Mouse (Mus musculus) kidney, adult 11 months (tissue): ENCODE results near the gene Ccdc157.
"Not testable (repeated sequence)": the region's sequence is repeated elsewhere in the genome, so short reads cannot be mapped to it uniquely, and the experiment has no call there.

Experiments
- DNase-seq: peaks from one replicate; pipeline ENCODE4 v3.0.0; 2022

The Ccdc157 gene

DNA sequence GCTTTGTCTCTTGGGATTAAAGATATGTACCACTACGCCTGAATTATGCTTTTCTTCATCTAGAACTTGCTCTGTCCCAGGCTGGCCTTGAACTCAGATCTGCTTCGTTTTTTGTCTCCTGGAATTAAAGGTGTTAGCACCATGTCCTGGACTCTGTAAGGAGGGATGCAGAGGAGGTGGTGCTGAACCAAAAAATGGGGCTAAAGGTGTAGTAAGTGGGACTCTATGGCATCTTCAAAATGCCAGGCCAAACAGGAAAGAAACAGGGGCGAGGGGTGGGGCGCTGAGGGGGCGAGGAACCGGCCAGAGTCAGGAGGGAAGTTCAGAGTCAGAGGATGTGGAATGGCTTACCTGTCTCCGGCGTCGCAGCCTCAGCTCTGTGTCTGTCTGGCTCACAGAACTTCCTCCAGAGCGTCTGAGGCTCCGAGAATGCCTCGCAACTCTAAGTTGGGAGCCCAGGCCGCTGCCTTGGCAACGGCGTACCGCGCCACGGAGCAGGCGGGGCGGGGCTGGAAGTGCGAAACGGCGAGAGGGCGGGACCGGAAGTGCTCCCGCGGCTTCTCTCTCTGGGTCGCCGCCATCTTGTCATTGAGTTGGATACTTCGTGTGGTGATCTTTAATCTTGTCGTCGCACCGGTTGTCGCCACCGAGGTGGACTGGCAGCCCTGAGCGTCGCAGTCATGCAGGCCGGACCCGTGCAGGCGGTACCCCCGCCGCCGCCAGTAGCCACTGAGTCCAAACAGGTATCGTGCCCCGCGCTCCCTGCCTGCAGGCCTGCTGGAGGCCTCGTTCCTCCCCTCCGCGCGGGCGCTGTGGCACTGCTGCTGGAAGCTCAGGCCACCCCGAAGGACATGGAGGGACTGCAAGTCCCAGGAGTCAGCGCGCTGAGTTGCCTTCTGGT, at the start of gene Ccdc157, which contains the start of gene Sf3a1:
TSS of gene Ccdc157 (minus strand) at position 486 of the 901 bp plus-strand sequence.
TSS of gene Sf3a1 (plus strand) at position 543 of the 901 bp plus-strand sequence.
- DNase-seq = peak; percentile 91

DNA sequence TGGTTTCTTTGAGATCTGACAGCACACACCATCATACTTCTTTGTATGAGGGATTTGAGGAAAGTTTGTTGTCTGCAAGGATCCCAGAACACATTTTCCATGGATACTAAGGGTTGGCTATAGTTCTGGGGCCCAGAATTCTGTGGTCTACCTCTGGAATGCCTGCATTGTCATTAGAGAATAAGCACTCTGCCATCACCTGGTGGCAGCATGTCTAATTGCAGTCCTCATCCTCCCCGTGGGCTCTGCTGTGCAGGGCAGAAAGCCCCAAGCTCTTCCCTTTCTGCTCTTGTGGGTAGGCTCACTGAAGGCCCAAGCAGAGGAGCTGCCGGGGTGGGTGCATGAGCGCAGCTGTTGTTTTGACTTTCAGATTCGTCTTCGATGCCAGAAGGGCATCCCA, 49.5 kb upstream of the Ccdc157 start:
- no peak for DNase-seq

DNA sequence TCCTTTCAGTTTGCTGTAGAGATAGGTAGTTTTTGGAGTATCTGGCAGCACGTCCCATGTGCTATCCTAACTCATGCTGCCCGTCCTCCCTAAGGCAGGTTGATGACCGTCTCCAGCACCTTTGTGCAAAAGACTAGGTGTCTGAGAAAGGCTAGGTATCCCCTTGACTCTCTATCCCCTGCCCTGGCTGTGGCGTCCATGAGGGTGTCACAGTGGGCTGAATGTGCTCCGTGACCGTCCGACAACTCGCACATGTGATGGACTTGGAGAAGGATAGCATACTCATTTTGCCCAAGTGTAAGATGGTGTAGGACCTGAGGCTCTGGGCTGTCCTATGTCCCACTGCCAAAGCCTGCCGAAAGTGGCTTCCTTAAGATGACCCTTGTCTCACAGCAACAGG, 47.6 kb upstream of the Ccdc157 start:
- no peak for DNase-seq

DNA sequence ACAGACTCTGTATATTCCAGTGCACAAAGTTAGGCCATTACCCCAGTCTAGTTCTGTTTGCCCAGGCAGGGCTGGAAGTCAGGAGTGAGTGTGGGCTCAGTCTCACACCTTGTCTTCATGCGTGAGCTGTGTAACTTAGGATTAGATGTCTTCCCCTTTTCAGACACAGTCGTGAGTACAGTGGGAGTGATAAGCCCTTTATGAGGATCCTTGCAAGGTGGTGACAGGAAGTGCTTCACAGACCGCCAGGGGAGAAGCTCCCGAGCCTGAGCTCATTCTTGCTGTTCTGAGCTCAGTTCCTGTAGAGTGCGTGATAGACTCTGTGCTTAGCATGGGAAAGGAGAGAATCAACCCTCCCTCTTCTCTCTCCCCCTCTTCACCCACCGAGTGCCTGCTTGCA, 46.5 kb upstream of the Ccdc157 start:
- DNase-seq = no peak

- no peak for DNase-seq
Observed at GRCm38 (mm10) chr11:4205951-4206350, 45.9 kb upstream of the Ccdc157 start.

DNA sequence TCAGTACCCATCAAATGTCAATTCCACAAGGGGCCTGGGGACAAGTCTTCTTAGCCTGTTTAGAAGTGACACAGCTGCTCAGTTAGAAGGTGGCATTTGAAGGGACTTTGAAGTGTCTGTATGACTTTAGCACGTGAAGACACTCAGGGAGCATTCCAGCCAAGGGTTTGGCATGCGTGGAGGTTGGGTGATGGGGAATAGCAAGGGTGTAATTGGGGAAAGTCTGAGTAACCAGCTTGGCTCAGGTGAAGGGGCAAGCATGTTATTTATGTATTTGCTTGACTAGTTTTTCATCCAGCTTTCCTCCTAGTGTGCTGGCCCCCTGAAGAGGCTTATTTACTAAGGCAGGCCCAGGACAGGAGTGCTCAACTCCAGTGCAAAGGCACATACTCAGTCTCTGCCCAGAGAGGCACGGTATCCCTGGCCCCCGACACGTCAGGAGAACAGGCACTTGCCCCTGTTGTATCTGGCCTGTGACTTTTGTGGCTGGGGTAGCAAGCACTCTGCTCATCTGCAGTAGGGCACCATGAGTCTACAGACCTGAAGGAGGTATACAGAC, 45.1 kb upstream of the Ccdc157 start:
- DNase-seq = no peak

DNA sequence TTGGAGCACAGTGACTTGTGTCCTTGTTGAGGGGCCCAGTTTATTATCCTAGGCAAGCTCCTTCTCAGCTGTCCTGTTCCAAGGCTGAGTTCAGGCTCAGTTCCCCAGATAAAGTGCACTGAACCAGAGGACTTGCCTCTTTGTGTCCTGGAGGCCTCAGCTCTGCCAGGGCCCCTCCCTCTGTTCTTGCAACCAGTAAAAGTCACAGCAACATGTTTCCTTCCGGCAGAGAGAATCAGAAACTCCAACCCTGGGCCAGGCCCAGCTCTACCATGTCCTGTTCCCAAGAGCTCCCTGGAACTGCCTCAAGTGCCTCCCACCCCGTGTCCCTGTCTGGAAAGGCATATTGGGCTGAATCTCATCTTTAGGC, 43.6 kb upstream of the Ccdc157 start:
- peak; percentile 78 for DNase-seq

DNA sequence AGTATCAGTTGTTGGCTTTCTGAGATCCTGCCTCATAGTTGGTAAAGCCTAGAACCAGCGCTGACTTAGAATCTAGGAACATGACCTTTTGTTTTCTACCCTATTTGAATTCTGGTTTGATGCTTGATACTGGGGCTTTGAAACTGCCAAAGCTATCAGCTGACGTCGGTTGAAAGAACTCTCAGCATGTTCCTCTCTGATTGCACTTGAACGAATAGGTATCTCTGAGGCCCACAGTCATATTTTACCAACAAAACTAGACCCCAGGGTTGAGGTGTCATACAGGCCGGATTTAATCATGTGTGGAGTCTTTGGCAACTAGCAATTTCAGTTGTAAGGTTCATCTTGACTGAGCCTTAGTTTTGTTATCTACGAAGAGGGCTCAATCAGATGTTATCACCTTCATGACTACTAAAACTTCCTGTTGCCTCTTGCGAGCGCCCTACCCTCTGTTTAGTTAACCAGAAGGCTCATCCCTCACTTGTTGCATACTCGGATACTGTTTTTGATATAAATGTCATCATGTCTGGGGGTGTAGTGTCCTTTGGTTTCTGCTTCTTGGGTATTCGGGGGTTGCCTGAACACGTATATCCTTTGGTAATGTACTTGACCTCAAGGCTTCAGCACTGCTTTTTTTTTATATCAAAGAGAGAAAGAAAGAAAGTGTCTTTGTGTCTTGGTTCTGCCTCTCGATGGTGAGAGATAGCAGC, 43.1 kb upstream of the Ccdc157 start:
- no peak for DNase-seq

GRCm38 (mm10) chr11:4201981-4202700, 42.0 kb upstream of the Ccdc157 start:
- no peak for DNase-seq

GRCm38 (mm10) chr11:4197691-4198090, 37.6 kb upstream of the Ccdc157 start:
- peak; percentile 95 for DNase-seq

GRCm38 (mm10) chr11:4196636-4197035, 36.5 kb upstream of the Ccdc157 start:
- DNase-seq = peak; percentile 89

- no peak for DNase-seq
Observed at GRCm38 (mm10) chr11:4195597-4196031, 35.5 kb upstream of the Ccdc157 start.

DNA sequence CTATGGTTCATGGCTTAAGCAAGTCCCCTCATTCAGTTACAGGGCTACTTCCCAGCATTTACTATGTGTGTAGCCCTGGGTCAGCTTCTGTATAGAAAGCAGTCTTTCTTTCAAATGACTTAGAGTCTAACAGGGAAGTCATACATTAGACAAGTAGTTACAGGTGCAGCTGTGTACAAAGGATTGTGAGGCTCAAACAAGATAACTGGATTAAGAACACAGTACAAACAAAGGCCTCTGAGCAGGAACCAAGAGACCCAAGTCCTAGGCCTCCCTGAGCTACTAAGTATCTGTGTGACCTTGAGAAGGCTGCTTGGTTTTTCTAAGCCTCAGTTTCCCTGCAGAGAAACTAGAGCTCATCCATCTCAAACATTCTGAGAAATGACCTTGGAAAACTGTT, 33.3 kb upstream of the Ccdc157 start:
- DNase-seq = no peak

DNA sequence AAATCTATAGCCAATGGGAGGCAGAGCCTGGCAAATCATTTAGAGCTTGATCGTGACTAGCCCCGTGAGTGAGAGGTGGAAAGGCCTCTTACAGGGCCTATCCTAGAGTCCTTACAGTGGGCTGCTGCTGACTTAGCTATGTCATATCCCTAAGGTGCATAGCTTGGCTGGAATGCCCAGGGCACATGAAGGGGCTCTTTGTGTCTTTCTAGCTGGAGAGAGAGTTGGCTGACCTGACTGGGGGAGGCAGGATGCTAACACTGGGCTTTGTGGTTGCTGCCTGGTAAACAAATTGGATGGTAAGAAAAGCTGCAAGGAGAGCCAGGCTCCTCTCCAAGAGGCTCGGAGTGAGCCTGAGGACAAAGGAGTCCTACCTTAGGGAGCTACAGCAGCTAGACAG, 32.7 kb upstream of the Ccdc157 start:
- DNase-seq = no peak

DNA sequence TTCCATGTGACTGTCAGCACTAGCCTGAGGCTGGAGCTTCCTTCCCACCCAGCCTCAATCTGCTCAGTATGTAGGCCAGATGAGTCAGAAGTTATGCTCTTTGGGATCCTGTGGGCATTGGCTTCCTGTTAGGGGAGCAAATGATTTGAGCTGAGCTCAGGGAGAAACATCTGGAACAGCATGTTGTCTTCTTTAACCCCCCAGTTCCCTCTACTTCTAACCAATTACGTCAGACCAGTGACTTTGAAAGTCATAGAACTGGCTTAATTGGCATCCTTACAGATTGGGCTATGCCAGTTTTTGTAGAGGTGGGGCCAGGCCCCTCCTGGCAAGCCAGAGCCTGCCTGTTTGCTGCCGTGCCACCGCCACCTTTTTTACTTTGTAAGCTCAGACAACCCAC, 30.6 kb upstream of the Ccdc157 start:
- DNase-seq = no peak

GRCm38 (mm10) chr11:4189182-4189581, 29.1 kb upstream of the Ccdc157 start:
- DNase-seq = peak; percentile 90

DNA sequence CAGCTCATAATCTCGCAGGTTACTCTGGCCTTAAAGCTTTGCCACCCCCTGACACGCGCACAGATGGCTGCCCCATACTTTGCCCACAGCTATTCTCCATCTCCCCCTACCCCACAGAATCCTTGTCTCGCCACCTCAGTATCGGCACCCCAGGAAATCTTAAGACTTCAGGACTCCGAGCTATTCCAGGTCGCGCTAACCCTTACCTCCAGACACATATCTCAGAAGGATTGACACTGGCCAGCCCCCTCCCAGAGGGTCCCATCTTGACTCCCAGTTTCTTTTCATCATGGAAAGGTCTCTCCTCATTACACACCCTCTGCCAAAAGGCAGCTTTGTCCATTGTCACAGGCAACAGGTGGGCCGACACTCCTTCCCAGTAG, 27.2 kb upstream of the Ccdc157 start:
- no peak for DNase-seq

GRCm38 (mm10) chr11:4186486-4187317, 26.6 kb upstream of the Ccdc157 start, which contains the start of gene Tbc1d10a:
Gene Tbc1d10a (plus strand): TSS chr11:4186789.
- DNase-seq = peak; percentile 99

GRCm38 (mm10) chr11:4185480-4185879, 25.4 kb upstream of the Ccdc157 start:
- not testable (repeated sequence) for DNase-seq

DNA sequence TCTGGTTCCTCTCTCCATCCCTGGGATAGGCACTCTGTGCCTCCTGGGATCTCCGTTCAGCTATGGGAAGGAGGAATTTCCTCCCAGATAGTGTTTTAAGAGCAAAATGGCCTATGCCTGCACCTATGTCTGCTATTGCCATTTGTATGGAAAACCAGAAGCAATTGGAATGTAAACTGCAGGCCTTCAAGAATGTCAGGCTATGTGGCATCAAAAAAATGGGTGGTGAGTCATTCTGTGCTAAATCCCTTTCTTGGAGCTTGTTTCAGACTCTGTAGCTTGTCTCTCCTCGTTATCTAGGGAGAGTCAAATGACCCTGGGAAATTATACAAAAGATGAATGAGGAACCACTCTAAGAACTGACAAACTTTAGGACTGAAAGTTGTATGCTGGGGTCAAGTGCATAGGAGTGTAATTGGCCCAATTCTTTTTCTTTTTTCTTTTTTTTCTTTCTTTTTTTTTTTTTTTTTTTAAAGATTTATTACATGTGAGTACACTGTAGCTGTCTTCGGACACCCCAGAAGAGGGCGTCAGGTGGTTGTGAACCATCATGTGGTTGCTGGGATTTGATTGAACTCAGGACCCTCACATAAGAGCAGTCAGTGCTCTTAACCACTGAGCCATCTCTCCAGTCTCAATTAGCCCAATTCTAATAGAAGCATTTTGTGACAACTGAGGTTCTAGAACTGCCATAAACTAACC, 24.3 kb upstream of the Ccdc157 start:
- no peak for DNase-seq

DNA sequence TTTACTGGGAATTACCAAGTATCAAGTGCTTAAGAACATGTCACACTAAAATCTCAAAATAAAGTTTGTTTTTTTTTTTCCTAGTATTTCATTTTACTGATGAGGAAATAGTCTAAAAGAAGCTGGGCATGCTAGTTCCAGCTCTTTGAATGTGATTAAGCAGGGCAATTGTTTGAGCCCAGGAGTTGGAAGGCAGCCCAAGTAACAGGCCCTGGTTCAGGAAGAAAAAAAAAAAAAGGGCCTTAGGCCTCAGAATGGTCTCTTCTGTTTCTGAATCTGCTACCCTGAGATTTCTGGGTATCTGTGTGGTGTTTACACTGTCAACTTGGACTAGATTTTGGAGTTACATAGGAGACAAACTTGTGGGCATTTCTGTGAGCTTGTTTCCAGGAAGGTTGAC, 23.4 kb upstream of the Ccdc157 start:
- DNase-seq = no peak
